Comparison of ENCODE assay signal across 1 mouse cellular context in the genomic region with DNA sequence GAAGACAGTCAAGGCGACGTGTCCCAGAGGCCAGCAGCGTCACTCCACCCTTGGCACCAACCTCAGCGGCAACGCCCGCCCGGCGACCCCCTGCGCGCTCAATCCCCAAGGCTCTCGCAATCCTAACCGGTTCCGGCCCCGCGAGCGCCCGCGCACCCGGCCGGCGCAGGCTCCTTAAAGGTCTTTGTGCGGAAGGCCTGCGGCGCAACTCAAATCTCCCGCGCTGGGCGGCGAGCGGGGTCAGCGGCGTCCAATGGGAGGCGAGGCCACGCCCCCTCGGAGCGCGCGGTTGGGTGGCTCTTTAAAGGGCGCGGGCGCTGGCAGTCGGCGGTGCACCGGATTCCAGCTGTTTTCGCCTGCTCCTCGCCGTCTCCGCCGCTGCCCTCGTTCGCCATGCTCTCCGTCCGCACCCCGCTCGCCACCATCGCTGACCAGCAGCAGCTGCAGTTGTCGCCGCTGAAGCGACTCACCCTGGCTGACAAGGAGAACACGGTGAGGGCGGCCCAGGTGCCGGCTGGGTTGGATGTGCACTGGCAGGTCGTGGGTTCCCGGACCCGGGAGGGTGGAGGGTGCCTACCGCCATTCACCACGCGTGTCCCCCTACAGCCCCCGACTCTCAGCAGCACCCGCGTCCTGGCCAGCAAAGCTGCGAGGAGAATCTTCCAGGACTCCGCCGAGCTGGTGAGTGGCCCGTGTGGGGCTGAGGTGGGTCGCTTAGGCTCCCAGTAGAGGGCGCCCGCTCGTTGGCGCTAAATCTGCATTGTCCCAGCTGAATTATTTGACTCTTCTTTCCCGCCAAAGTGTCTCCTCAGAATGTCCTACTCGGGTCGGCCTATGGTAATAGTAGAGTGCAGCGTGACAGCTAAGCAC.
TF ChIP-seq lines count a peak whose summit lies in the region.

A gene (plus strand): TSS at position 288 of the 870 bp plus-strand sequence.

TF ChIP-seq in CH12.LX, 34 proteins besides CTCF, POLR2A, EP300 and RAD21 (continued from another document):
- peak; percentile 57; the same call in 1 of the 2 replicates for TF ChIP-seq MEF2A (IDR thresholded peaks at IDR 0.05; ENCODE audit: borderline replicate concordance, low read depth, low read length)
- TF ChIP-seq MYC (IDR thresholded peaks at IDR 0.05; ENCODE audit: low read depth, low read length) = 0 out of 2 replicates have a peak, but pooled peaks have one; percentile 19
- no peak for TF ChIP-seq PAX5 (IDR thresholded peaks at IDR 0.05; ENCODE audit: low read length)
- peak; percentile 23; the same call in 1 of the 2 replicates for TF ChIP-seq UBTF (IDR thresholded peaks at IDR 0.05; ENCODE audit: low read depth, low read length)
- TF ChIP-seq CHD1 (IDR thresholded peaks at IDR 0.05; ENCODE audit: low read depth, low read length) = no peak; the same call in none of the 2 replicates
- peak; percentile 96 for TF ChIP-seq ZMIZ1 (IDR thresholded peaks at IDR 0.05; ENCODE audit: low read depth, low read length)
- peak; percentile 96 for TF ChIP-seq NELFE (IDR thresholded peaks at IDR 0.05; ENCODE audit: low read depth, low read length)
- TF ChIP-seq NRF1 (IDR thresholded peaks at IDR 0.05; ENCODE audit: low read depth, low read length) = peak; percentile 91
- 0 out of 2 replicates have a peak, but pooled peaks have one; percentile 6 for TF ChIP-seq USF1 (IDR thresholded peaks at IDR 0.05; ENCODE audit: low read depth, low read length)
- TF ChIP-seq POLR2AphosphoS2 (IDR thresholded peaks at IDR 0.05; ENCODE audit: low read depth, low read length) = peak; percentile 86
- no peak for TF ChIP-seq ZC3H11A (IDR thresholded peaks at IDR 0.05; ENCODE audit: low read depth, low read length)
- no peak for TF ChIP-seq USF2 (conservative IDR thresholded peaks at IDR 0.05; ENCODE audit: low read depth, low read length)
- TF ChIP-seq RCOR1 (conservative IDR thresholded peaks at IDR 0.05; ENCODE audit: low read depth, low read length) = no peak
- peak; percentile 88 for TF ChIP-seq TCF12 (IDR thresholded peaks at IDR 0.05; ENCODE audit: low read depth, low read length)
- 0 out of 2 replicates have a peak, but pooled peaks have one; percentile 3 for TF ChIP-seq SMC3 (IDR thresholded peaks at IDR 0.05; ENCODE audit: low read depth, low read length)
- TF ChIP-seq MAX (IDR thresholded peaks at IDR 0.05; ENCODE audit: low read length) = peak; percentile 58
- peak; percentile 92 for TF ChIP-seq SIN3A (IDR thresholded peaks at IDR 0.05; ENCODE audit: low read length)
- TF ChIP-seq ETS1 (conservative IDR thresholded peaks at IDR 0.05; ENCODE audit: low read depth, low read length) = peak; percentile 22
- TF ChIP-seq MAFK (IDR thresholded peaks at IDR 0.05; ENCODE audit: insufficient replicate concordance, low read length) = no peak
- peak; percentile 81 for TF ChIP-seq ELF1 (IDR thresholded peaks at IDR 0.05; ENCODE audit: low read depth, low read length)
- TF ChIP-seq KAT2A (IDR thresholded peaks at IDR 0.05; ENCODE audit: insufficient replicate concordance, low read length) = peak; percentile 75; the same call in 1 of the 2 replicates
- no peak for TF ChIP-seq JUN (IDR thresholded peaks at IDR 0.05; ENCODE audit: insufficient read depth, low read depth, low read length)
- peak; percentile 83 for TF ChIP-seq MXI1 (IDR thresholded peaks at IDR 0.05; ENCODE audit: low read depth, low read length)
- TF ChIP-seq ZKSCAN1 (IDR thresholded peaks at IDR 0.05; ENCODE audit: borderline replicate concordance, low read depth, low read length) = no peak
TF ChIP-seq in CH12.LX: peak in this region for 21.
